Mouse (Mus musculus) intestine, embryonic 15.5 days (tissue): ENCODE measurements around the gene Tff3. TPM values are rescaled to one million over a fixed set of nuclear protein-coding genes. Genes with fewer than 3 reads are reported as not detected.

Source experiments
- ATAC-seq: fragments of 200-750 bp; cut with Nextera tagmentation; 2 replicates; pipeline ENCODE4 v1.8.0; 2017; ENCODE audit warnings: moderate TSS enrichment, moderate library complexity
- H3K27ac ChIP-seq: fragments of 300-500 bp; sonication (generic); 2 replicates; pipeline ENCODE4 v1.5.1; 2015; ENCODE audit warnings: mild to moderate bottlenecking, inconsistent platforms
- H3K27me3 ChIP-seq: fragments of 300-500 bp; sonication (generic); replicated peaks from 2 replicates; pipeline ENCODE4 v1.6.1; 2015; ENCODE audit warnings: inconsistent platforms
- H3K36me3 ChIP-seq: fragments of 300-500 bp; sonication (generic); 2 replicates; pipeline ENCODE4 v1.6.1; 2015; ENCODE audit warnings: inconsistent platforms
- H3K4me1 ChIP-seq: fragments of 300-500 bp; sonication (generic); replicated peaks from 2 replicates; pipeline ENCODE4 v1.6.1; 2015; ENCODE audit warnings: inconsistent platforms
- H3K4me2 ChIP-seq: fragments of 300-500 bp; sonication (generic); replicated peaks from 2 replicates; pipeline ENCODE4 v1.6.1; 2015; ENCODE audit warnings: mild to moderate bottlenecking, inconsistent platforms
- H3K4me3 ChIP-seq: fragments of 300-500 bp; sonication (generic); replicated peaks from 2 replicates; pipeline ENCODE4 v1.5.1; 2015; ENCODE audit warnings: inconsistent platforms
- H3K9ac ChIP-seq: fragments of 300-500 bp; sonication (generic); 2 replicates; pipeline ENCODE4 v1.6.1; 2015; ENCODE audit warnings: inconsistent platforms
- H3K9me3 ChIP-seq: fragments of 300-500 bp; sonication (generic); 2 replicates; pipeline ENCODE4 v1.6.1; 2016; ENCODE audit warnings: inconsistent platforms
- WGBS: fragments of 180-500 bp; shearing (Covaris S2); methylation state at CpG from one replicate; pipeline ENCODE4 v1.1.7; 2015; 5-methylcytosine and 5-hydroxymethylcytosine counted together
- polyA plus RNA-seq: library from polyadenylated mRNA; unstranded; fragments of >200 nt; fragmentation: Nextera tagmentation; extraction: Ambion mirVana; gene quantifications from 2 replicates; pipeline ENCODE4 v1.2.1, GENCODE M21; 2015

Tff3 gene
- polyA plus RNA-seq, 1 experiment from 2014 or later = 710 TPM

GRCm38 (mm10) chr17:31119429-31119828, 10.0 kb downstream of the Tff3 start:
- 0 out of 2 replicates have a peak, but pooled peaks have one; percentile 56 for ATAC-seq

GRCm38 (mm10) chr17:31117946-31118345, 11.5 kb downstream of the Tff3 start:
- H3K9ac ChIP-seq = no peak overlapping the region
- no peaks in the 10 kb centered on the region for H3K9me3 ChIP-seq
- ATAC-seq = no peak
- H3K4me2 ChIP-seq = no peak overlapping the region
- H3K4me3 ChIP-seq = no peak overlapping the region
- H3K27me3 ChIP-seq = no peaks in the 10 kb centered on the region
- 88% methylated on average over 5 of the region's 5 CpGs for WGBS
- H3K36me3 ChIP-seq = no peaks in the 10 kb centered on the region
- no peak overlapping the region for H3K27ac ChIP-seq
- H3K4me1 ChIP-seq = no peaks in the 10 kb centered on the region

More at GRCm38 (mm10) chr17:31119429-31119828, 10.0 kb downstream of the Tff3 start:
- H3K4me2 ChIP-seq = no peak overlapping the region
- no peaks in the 10 kb centered on the region for H3K4me1 ChIP-seq
- WGBS = 8% methylated on average over 7 of the region's 7 CpGs
- no peak overlapping the region for H3K27ac ChIP-seq
- H3K4me3 ChIP-seq = no peak overlapping the region
- H3K9me3 ChIP-seq = no peaks in the 10 kb centered on the region
- H3K36me3 ChIP-seq = no peaks in the 10 kb centered on the region
- no peaks in the 10 kb centered on the region for H3K27me3 ChIP-seq
- H3K9ac ChIP-seq = no peak overlapping the region

GRCm38 (mm10) chr17:31116063-31116462, 13.4 kb downstream of the Tff3 start:
- ATAC-seq = 0 out of 2 replicates have a peak, but pooled peaks have one; percentile 23
- Histone ChIP-seq H3K4me3 (no peak overlapping the region), H3K36me3 (no peaks in the 10 kb centered on the region), H3K9me3 (no peaks in the 10 kb centered on the region), H3K9ac (no peak overlapping the region), H3K27me3 (no peaks in the 10 kb centered on the region), H3K4me2 (no peak overlapping the region), H3K4me1 (no peaks in the 10 kb centered on the region), H3K27ac (no peak overlapping the region)
- 44% methylated on average over 6 of the region's 6 CpGs for WGBS

GRCm38 (mm10) chr17:31113191-31113856, 16.1 kb downstream of the Tff3 start:
- Histone ChIP-seq H3K4me2 (no peak overlapping the region), H3K36me3 (no peaks in the 10 kb centered on the region), H3K4me3 (no peak overlapping the region), H3K9ac (no peak overlapping the region), H3K27ac (no peak overlapping the region), H3K4me1 (no peaks in the 10 kb centered on the region), H3K27me3 (no peaks in the 10 kb centered on the region), H3K9me3 (no peaks in the 10 kb centered on the region)
- WGBS = 71% methylated on average over 9 of the region's 9 CpGs
- ATAC-seq = no peak

GRCm38 (mm10) chr17:31108388-31108787, 21.1 kb downstream of the Tff3 start:
- no peak overlapping the region for H3K4me2 ChIP-seq
- H3K36me3 ChIP-seq = no peaks in the 10 kb centered on the region
- WGBS = 88% methylated on average over 15 of the region's 15 CpGs
- H3K27ac ChIP-seq = no peak overlapping the region
- no peaks in the 10 kb centered on the region for H3K9me3 ChIP-seq
- H3K4me3 ChIP-seq = no peak overlapping the region
- H3K4me1 ChIP-seq = no peaks in the 10 kb centered on the region
- ATAC-seq = no peak
- H3K9ac ChIP-seq = no peak overlapping the region
- H3K27me3 ChIP-seq = no peaks in the 10 kb centered on the region

- 84% methylated on average over 8 of the region's 8 CpGs for WGBS
- no peak for ATAC-seq
- no peak overlapping the region for H3K4me2 ChIP-seq
- no peaks in the 10 kb centered on the region for H3K36me3 ChIP-seq
- H3K9ac ChIP-seq = no peak overlapping the region
- H3K4me1 ChIP-seq = no peaks in the 10 kb centered on the region
- no peaks in the 10 kb centered on the region for H3K27me3 ChIP-seq
- H3K9me3 ChIP-seq = no peaks in the 10 kb centered on the region
- H3K4me3 ChIP-seq = no peak overlapping the region
- no peak overlapping the region for H3K27ac ChIP-seq
Measured at GRCm38 (mm10) chr17:31103823-31104222, 25.6 kb downstream of the Tff3 start.

GRCm38 (mm10) chr17:31103007-31103570, 26.4 kb downstream of the Tff3 start:
- Histone ChIP-seq H3K4me1 (no peaks in the 10 kb centered on the region), H3K27ac (no peak overlapping the region), H3K9me3 (no peaks in the 10 kb centered on the region), H3K4me2 (no peak overlapping the region), H3K36me3 (no peaks in the 10 kb centered on the region), H3K27me3 (no peaks in the 10 kb centered on the region), H3K9ac (no peak overlapping the region), H3K4me3 (no peak overlapping the region)
- ATAC-seq = no peak
- 82% methylated on average over 8 of the region's 8 CpGs for WGBS

GRCm38 (mm10) chr17:31098788-31099187, 30.7 kb downstream of the Tff3 start:
- Histone ChIP-seq H3K4me3 (no peak overlapping the region), H3K27ac (no peak overlapping the region), H3K9ac (no peak overlapping the region), H3K36me3 (no peaks in the 10 kb centered on the region), H3K27me3 (no peaks in the 10 kb centered on the region), H3K4me1 (no peaks in the 10 kb centered on the region), H3K9me3 (no peaks in the 10 kb centered on the region), H3K4me2 (no peak overlapping the region)
- no peak for ATAC-seq
- WGBS = 72% methylated on average over 5 of the region's 5 CpGs

- Histone ChIP-seq H3K4me3 (no peak overlapping the region), H3K4me1 (no peaks in the 10 kb centered on the region), H3K9ac (no peak overlapping the region), H3K36me3 (no peaks in the 10 kb centered on the region), H3K27ac (no peak overlapping the region), H3K27me3 (no peaks in the 10 kb centered on the region), H3K4me2 (no peak overlapping the region), H3K9me3 (no peaks in the 10 kb centered on the region)
- ATAC-seq = no peak
- WGBS = 97% methylated on average over 2 of the region's 2 CpGs
Measured at GRCm38 (mm10) chr17:31096893-31097292, 32.6 kb downstream of the Tff3 start.

- Histone ChIP-seq H3K27ac (no peak overlapping the region), H3K4me1 (no peaks in the 10 kb centered on the region), H3K9ac (no peak overlapping the region), H3K36me3 (no peaks in the 10 kb centered on the region), H3K4me2 (no peak overlapping the region), H3K27me3 (no peaks in the 10 kb centered on the region), H3K4me3 (no peak overlapping the region), H3K9me3 (no peaks in the 10 kb centered on the region)
- no peak for ATAC-seq
- WGBS = 79% methylated on average over 7 of the region's 7 CpGs
Measured at GRCm38 (mm10) chr17:31095570-31095969, 33.9 kb downstream of the Tff3 start.

- Histone ChIP-seq H3K9ac (no peak overlapping the region), H3K36me3 (no peaks in the 10 kb centered on the region), H3K4me2 (no peak overlapping the region), H3K4me1 (no peaks in the 10 kb centered on the region), H3K27ac (no peak overlapping the region), H3K9me3 (no peaks in the 10 kb centered on the region), H3K27me3 (no peaks in the 10 kb centered on the region), H3K4me3 (no peak overlapping the region)
- ATAC-seq = no peak
- 49% methylated on average over 5 of the region's 5 CpGs for WGBS
Measured at GRCm38 (mm10) chr17:31094781-31095180, 34.7 kb downstream of the Tff3 start.

GRCm38 (mm10) chr17:31091023-31091735, 38.3 kb downstream of the Tff3 start:
- no peak overlapping the region for H3K27ac ChIP-seq
- H3K4me1 ChIP-seq = peaks cover 5% of the 10 kb centered on the region
- no peaks in the 10 kb centered on the region for H3K36me3 ChIP-seq
- no peaks in the 10 kb centered on the region for H3K27me3 ChIP-seq
- peak; percentile 36; the same call in 1 of the 2 replicates for ATAC-seq
- H3K9ac ChIP-seq = no peak overlapping the region
- 34% methylated on average over 13 of the region's 13 CpGs for WGBS
- H3K4me3 ChIP-seq = no peak overlapping the region
- H3K9me3 ChIP-seq = no peaks in the 10 kb centered on the region
- no peak overlapping the region for H3K4me2 ChIP-seq
